Mouse (Mus musculus): ENCODE measurements at regions not wholly inside any gene's neighbourhood (a gene's known extent, or its start where the extent isn't known, plus 50 kb on each side); places are given as distances from the start of the nearest gene placed in this dataset.

DNA sequence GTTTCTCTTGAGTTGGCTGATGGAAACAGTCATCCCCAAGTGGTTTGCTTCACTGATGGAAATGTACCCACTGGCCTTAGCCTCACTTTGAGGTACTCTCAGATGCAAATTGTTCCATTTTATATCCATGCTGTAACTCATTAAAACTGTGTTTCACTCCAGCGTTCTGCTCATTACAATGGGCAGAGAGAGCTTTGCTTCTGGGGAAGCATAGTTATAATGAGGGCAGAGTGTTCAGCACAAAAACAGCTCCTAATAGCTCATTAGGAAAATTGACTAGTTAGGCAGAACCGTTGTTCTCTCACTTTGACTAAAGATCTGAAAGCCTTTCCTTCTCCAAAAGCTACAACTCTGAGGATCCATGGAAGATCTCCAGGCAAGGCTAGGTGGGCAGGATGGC lies 771.2 kb downstream of the Ntrk3 start:
- DNase-seq (ENCODE audit: low read depth), result no peak

DNA sequence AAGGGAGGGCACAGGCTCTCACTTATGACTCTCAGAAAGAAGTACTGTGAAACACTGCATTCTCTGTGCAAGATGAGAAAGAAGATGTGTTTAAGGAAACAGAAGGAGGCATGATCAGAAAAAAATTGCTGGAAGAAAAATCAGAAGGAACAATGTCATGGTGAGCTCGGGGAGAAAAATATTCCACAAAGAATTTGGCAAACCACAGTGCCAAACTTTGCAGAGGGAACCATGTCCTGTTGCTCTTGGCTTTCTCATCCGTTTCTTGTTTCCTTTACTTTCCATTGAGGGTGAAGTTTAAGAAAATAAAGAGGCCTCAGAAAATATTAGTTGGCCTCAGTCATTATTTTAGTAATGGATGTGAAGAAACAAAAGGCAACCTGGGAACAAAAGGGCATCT lies 804.4 kb downstream of the Ntrk3 start:
- no peak for DNase-seq (ENCODE audit: low read depth)

DNA sequence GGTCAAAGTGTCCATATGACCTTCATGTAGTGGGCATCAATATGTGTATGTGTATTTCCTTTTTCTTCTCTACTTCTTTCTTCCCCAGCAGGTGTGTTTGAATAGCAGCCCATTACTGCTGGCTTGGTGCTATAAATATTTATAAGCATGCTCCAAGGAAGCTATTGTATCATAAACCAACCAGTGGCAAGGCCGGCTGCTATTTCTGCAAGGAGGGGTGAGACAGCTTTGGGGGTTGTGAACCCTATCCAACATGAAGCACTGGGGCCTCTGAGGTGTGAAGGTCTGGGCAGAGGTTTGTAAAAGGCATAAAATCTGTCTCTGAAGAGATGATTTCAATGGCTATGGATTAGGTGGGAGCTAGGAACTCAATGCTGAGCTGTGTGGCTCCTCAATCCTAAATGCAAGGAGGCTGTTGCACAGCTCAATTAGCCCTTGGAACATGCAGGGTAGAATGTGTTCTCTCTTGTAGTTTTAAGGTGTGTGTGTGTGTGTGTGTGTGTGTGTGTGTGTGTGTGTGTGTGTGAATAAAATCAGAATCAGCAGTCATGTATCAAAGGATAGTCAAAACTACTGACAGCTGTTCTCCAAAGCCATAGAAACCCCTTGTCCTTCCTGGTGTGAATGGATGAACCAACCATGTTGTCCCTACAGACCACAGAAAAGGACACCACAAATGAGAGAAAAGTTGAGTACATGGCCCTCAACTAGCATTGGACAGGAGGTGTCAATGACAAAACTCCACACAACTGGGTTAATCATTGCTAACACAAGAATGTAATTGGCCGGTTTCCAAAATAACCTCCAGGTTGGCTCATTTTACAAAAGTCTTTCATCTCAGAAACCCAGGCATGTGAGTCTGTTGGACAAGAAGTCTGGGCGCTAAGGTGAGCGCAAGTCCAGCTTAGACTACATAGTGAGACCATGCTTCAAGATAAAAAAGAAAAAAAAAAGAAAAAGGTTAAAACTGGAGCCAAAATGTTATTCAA lies 809.0 kb downstream of the Ntrk3 start:
- DNase-seq (ENCODE audit: low read depth), result no peak

DNA sequence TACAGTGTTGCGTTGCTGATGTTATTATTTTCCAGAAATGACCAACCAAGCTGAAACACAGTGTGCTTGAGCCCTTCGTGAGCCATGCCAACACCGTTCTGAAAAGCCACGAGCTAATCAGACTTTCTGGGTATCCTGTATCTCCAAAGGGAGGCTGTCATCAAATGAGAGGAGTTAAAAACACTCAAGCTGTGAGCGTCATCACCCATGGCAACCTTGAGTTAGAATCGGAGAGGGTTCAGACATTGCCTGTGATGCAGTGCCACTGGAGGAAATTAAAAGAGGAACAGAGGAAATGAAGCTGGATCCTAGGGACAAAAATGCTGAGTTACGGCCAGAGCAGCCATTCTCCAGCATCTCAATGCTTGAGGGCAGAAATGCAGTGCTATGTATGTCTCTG lies 838.6 kb downstream of the Ntrk3 start:
- DNase-seq (ENCODE audit: low read depth), result no peak

DNA sequence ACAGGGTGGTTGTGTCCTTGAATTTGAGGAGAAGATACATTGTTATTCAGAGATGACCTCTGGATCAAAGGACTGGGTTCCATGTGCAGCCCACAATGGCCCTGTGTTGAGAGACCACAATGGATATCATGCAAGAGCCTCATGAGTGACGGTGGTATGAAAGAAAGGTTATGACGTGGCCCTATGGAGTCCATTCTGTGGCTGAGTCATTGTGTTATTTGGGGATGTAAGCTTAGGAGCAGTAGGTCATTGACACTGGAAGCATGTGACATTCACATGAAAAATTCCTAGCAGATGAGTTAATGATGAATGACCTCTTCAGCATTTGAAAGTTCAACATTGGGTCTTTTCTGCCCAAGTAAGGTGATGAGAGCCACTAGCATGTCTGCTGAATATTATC lies 849.3 kb downstream of the Ntrk3 start:
- no peak for DNase-seq (ENCODE audit: low read depth)

DNA sequence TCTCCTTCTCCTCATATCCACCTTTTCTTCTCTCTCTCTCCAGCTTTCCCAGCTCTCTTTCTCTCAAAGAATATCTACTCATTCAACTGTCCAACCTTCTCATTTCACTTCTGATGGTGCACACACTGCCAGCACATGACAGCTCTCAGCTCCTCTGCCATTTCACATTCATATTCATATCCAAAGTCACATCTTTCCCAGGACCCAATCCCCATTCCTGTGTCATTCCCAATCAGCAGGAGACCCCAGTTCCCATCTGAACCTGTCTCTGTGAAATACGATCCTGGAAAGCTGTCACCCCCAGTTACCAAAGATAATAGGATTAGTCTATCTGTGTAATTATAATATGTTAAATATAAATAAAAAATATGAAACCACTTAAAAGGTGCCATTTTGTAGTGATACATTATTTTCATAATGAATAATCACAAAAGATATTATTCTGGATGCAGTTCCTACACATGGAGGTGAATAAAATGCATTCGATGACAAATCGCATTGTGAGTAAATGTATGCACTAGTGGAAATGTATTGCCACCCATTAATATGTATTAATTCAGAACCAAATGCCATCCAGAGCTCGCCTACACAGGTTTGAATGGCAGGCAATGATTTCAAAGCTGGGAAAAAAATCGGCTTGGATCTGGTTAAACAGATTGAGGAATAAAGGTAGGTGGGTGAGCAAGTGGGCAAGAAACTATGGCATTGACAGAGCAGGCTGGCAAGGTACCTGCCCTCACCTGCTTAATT lies 855.0 kb downstream of the Ntrk3 start:
- no peak for DNase-seq (ENCODE audit: low read depth)

DNA sequence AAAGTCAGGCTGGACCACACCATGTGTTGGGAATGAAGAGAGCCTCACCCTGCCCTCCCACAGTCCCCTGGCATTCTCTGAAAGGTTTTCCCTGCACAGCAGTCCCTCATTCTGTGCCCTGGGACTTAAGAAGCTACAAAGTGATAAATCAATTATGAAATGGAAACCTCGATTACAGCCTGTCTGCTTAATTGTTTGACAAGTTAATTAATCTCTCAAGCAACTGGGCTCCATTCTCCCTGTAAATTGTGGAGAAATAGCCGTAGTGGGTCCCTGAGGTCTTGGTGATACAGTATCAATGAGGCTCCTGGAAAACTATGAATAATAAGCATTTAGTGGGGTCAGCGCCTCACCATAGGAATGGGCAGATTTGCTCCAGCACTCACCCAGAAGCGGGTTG lies 870.3 kb downstream of the Ntrk3 start:
- no peak for DNase-seq (ENCODE audit: low read depth)

DNA sequence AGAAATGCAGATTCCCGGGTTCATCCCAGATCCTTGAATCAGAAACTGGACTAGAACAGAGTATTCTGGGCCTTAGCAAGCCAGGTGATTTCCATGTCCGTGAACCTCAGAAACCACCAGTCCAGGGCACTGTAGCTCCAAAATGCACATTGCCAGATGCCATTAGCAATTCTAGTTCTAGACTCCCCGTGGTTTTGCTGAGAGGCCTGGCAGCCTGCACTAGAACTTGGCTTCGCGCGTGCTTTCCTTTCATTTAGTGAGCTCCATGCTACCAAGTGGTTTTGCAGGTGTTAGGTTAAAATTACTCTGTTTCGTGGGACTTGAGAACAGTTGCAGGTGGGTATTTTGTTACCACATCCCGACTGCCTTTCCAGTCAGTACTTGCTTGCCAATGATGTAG lies 876.0 kb downstream of the Ntrk3 start:
- DNase-seq (ENCODE audit: low read depth), result no peak

DNA sequence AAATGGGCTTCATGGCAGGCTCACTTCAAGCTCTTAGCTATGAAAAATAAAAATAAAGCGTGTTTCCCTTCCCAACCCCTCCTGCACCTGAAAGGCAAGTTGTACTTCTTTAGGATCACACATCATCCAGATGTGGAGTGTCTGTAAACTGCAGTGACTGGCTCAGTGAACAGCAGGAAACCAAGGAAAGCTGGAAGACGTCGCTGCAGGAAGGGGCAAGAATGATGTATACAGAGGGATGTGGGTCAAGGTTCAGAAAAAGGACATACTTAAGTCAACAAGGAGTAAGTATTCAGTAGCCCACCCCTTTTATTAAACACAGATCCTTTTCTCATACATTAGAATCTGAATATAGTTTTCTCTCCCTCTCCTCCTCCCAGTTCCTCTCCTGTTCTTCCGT lies 879.4 kb downstream of the Ntrk3 start:
- no peak for DNase-seq (ENCODE audit: low read depth)

DNA sequence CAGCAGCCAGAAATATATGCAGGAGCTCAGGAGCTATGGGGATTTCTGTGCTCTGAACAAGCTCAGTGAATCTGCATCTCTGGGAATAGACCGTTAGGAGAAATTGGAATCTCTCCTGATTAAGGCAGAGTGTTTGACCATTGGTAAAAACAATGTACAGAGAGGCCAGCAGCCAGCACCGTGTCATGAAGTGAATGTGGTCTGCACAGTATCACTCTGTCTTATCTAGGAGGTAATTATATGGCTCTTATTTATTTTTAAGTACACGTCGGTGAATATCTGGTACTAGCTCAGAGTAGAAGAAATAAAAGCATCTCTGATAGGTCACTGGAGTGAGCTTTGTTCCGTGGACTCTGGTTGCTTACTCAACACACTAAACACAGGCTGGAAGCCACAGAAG lies 879.8 kb downstream of the Ntrk3 start:
- DNase-seq (ENCODE audit: low read depth), result no peak

DNA sequence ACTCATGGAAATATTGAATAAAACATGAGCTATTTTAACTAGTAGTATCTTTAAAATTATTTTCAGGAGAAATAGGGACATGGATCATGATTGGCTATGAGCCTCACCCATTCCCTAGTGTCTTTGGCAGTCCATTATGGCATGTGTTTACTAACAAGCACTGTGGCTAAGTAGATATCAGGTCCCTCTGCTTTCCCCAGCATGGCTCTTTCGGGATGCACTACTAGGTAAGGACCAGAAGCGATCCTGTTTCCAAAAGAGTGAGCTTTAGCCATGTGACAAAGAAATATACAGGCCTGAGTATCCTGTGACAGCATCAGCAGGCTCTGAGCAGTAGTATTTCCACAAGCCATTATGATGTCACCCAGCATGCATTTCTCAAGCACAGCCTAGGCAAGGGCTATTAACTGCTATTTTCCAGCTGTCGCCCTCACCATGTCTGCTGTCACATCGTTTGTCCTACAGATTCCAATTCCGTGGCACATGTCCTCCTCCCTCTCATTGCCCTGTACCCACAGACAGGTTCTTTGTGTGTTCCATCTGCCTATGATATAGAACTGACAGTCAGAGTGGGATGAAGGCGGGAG lies 882.1 kb downstream of the Ntrk3 start:
- DNase-seq (ENCODE audit: low read depth), result no peak

DNA sequence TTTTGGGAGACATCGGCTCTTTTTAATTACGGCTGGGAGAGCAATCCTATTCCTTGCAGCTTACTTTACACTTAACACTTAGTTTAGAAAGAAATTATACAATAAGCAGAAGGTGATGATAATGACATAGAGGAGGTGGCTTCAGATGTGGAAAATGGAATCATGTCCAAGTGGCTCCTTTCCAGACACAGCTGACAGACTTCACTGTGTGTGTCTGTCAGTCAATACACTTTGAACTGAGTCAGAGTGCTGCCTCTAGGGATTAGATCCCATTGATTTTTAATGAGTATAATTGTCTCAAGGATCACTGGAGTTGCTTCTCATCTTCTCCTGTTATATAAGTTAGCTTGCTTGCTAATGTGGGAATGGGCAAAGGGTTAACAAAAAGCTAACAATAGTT lies 882.7 kb downstream of the Ntrk3 start:
- DNase-seq (ENCODE audit: low read depth), result no peak

DNA sequence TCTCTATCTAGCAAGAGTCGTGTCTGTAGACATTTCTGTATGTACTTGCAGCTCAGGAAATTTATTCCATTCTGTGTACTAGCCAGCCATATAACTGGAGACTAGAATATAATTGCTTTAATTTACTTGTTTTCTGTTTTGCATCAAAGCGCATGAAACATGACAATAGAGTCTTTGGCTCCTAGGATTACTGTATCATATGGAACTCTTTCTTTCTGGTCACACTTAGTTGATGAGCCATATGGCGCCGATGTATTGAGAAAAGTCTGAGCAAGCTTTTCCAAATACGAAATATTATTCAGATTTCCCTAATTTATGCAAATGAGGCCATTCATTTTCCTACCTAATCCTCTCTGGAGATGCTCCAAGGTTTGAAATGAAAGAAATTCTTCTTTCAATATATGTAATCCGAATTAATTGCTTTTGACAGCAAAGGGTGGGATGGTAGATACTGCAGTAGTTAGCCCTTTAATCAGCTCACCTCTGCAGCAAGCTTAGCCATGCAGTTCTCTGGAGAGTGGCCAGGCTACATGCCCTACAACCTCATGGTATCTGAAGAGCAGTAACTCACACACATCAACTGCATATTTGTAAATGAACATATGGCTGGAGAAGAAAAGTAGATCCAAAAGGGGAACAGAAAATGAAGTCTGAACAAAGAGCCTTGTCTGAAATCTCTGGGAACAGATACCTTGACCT lies 913.4 kb downstream of the Ntrk3 start:
- DNase-seq (ENCODE audit: low read depth), result no peak

DNA sequence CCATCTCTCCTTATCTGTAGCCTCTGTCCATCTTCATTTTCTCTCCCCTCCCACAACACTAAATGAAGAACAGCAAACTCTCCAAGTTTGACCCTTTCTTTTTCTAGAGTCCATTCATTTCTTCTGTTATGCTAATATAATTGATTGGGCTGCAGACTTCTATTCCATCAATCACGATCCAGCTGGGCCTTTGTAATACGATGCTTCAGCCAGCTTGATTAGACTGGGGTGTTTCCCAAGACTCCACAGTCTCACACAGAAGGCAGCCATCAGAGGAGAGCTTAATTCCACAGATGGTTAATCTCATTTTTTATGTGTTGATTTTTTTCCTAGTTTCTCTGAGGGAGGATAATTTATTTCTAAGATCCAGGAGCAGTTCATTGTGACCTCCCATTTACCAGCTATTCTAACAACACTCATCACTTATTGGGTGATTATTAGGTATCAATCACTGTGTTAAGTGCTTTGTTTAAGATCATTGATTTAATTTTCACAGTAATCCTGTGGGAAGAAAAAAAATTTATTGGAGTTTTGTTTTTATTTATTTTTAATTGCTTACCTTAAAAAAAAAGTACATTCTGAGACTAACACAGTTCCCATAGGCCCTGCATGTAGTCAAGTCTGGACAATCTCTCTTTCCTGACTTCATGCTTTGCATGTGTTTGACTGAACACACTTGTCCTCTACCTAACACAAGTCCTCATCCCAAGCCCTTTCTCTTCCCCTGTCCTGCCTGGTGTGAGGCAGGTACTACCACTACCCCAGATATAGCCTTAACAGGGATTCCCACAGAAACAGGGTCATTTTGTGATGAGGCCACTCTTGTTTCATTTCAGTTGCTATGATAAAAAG lies 925.5 kb downstream of the Ntrk3 start:
- no peak for DNase-seq (ENCODE audit: low read depth)

DNA sequence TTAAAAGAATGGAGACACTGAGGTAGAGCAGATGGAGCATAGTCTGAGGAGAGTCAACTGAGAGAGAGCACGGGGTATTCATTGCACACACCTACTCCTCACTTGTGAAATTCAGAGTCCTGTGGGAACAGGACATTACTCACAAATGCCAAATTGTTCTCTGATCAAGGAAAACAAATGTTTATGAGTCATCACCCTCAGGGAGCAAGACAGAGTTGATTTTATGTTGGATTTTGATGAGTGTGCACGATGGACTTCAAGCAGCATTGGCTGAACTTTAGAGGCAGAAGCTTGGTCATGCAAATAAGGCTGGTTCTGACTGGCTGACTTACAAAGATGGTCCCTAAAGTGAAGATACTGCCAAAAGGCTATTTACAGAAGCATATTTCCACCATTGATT lies 951.0 kb downstream of the Ntrk3 start:
- DNase-seq (ENCODE audit: low read depth), result no peak

DNA sequence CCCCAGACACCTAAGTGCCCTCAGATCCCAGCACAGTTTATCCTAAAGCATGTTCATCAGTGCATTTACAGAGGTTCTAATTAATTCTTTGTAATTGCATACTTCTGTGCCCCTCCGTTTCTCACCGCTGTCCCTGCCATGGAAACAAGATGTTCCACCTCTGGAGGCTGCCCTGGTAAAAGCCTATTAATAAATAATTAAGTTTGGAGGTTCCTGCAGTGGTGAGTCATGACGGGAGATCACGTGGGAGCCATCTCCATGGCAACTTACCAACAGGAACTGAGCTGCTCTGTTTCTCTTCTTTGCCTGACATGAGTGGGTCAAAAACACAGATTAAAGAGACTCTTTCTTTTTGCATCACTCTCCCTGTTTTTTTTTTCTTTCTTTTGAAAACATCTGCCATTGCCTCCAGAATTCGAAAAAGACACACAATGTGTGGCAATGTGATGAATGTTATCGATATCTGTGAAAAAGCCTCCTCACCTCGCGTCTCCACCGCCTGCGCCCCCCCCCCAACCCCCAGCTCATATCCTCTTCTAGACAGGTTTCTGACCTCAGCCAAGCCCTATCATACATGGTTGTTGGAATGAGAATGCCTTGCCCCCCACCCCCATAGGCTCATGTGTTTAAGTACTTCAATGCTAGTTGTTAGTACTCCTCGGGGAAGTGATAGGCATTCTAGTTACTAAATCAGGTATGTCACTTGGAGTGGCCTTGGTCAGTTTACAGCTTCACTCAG lies 965.9 kb downstream of the Ntrk3 start:
- peak; percentile 17 for DNase-seq (ENCODE audit: low read depth)

DNA sequence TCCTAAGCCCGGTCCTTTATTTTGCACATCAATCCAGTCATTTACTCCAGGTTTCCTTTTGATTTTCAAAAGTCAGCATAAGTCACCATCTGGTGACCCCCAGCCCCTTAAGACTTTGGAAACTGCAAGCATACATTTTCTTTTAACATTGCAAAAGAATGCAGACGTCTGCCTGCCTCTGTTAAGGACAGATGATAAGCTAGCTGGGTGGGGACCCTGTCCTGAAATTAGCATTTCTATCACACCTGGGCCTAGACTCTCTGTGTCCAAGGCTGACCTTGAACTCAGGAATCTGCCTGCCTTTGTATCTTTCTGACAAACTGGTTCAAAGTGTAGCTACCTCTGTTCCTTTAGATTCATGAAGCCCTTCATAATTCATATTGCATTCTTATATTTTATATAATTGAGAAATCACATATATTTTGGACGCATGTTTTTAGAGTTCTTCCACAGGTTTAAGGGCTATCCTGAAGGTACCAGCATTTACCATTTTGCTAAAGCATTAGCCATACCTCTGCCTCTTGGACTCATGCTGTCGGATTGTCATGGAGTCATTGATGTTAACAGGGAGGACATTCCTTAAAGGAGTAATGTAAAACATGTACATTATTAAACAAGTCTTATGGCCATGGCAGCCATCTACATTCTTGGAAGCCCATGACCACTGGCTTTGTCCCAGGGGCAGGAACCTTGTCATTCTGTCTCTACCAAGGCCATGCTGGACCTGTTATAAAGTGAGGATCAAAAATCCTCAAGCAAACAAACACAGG lies 998.6 kb downstream of the Ntrk3 start:
- DNase-seq (ENCODE audit: low read depth), result no peak
